Mouse (Mus musculus) heart, embryonic 16.5 days (tissue): Measurements from ENCODE around the gene Lmo7. TPM values are rescaled to one million over a fixed set of nuclear protein-coding genes. Genes with fewer than 3 reads are reported as not detected.

Source experiments
- ATAC-seq: fragments of 200-750 bp; cut with Nextera tagmentation; replicated peaks from 2 replicates; pipeline ENCODE4 v1.8.0; 2017; ENCODE audit warnings: moderate number of reproducible peaks; ENCODE audit not compliant: insufficient read depth, low FRiP score; ENCODE audit errors: extremely low read depth
- H3K27ac ChIP-seq: fragments of 300-500 bp; sonication (generic); 2 replicates; pipeline ENCODE4 v1.5.1; 2014; ENCODE audit warnings: mild to moderate bottlenecking, low read length, control low read depth, moderate library complexity
- H3K27me3 ChIP-seq: fragments of 300-500 bp; sonication (generic); 2 replicates; pipeline ENCODE4 v1.6.1; 2014; ENCODE audit warnings: low read length, mixed read lengths; ENCODE audit not compliant: control insufficient read depth, insufficient read depth
- H3K36me3 ChIP-seq: fragments of 300-500 bp; sonication (generic); 2 replicates; pipeline ENCODE4 v1.6.1; 2014; ENCODE audit not compliant: control insufficient read depth, insufficient read depth
- H3K4me1 ChIP-seq: fragments of 300-500 bp; sonication (generic); 2 replicates; pipeline ENCODE4 v1.6.1; 2014; ENCODE audit warnings: low read length, mixed read lengths; ENCODE audit not compliant: control insufficient read depth, insufficient read depth
- H3K4me2 ChIP-seq: fragments of 300-500 bp; sonication (generic); 2 replicates; pipeline ENCODE4 v1.6.1; 2014; ENCODE audit warnings: low read depth, mild to moderate bottlenecking, control low read depth, low read length
- H3K4me3 ChIP-seq: fragments of 300-500 bp; sonication (generic); 2 replicates; pipeline ENCODE4 v1.5.1; 2014; ENCODE audit warnings: mild to moderate bottlenecking, control low read depth, low read length
- H3K9ac ChIP-seq: fragments of 300-500 bp; sonication (generic); 2 replicates; pipeline ENCODE4 v1.6.1; 2014; ENCODE audit warnings: low read length, control low read depth
- H3K9me3 ChIP-seq: fragments of 300-500 bp; sonication (generic); replicated peaks from 2 replicates; pipeline ENCODE4 v1.6.1; 2016; ENCODE audit warnings: low read length; ENCODE audit not compliant: control insufficient read depth
- WGBS: fragments of 180-500 bp; shearing (Covaris S2); extraction: QIAGEN DNeasy Blood & Tissue Kit; methylation state at CpG from one replicate; pipeline ENCODE4 v1.1.7; 2014; 5-methylcytosine and 5-hydroxymethylcytosine counted together
- polyA plus RNA-seq: library from polyadenylated mRNA; unstranded; fragments of >200 nt; fragmentation: Nextera tagmentation; extraction: Ambion mirVana; gene quantifications from 2 replicates; pipeline ENCODE4 v1.2.1, GENCODE M21; 2015

The Lmo7 gene
- polyA plus RNA-seq, 1 experiment from 2014 or later = 272 TPM

GRCm38 (mm10) chr14:101946711-101947516 is 217.2 kb downstream of the Lmo7 start:
- Histone ChIP-seq H3K9ac (no peak overlapping the region), H3K4me3 (no peak overlapping the region), H3K27me3 (no peaks in the 10 kb centered on the region), H3K4me1 (peaks cover 4% of the 10 kb centered on the region; the same call in 1 of the 2 replicates), H3K27ac (no peak overlapping the region), H3K36me3 (no peaks in the 10 kb centered on the region), H3K9me3 (no peaks in the 10 kb centered on the region), H3K4me2 (0 out of 2 replicates have a peak overlapping the region, but pooled peaks have one; percentile 4)
- no peak for ATAC-seq
- 47% methylated on average over 21 of the region's 21 CpGs for WGBS

GRCm38 (mm10) chr14:101949114-101949513 is 219.4 kb downstream of the Lmo7 start:
- Histone ChIP-seq H3K36me3 (no peaks in the 10 kb centered on the region), H3K4me3 (no peak overlapping the region), H3K27ac (no peak overlapping the region), H3K4me2 (no peak overlapping the region), H3K9ac (no peak overlapping the region), H3K27me3 (no peaks in the 10 kb centered on the region), H3K9me3 (no peaks in the 10 kb centered on the region), H3K4me1 (no peaks in the 10 kb centered on the region)
- ATAC-seq = no peak
- 50% methylated on average over 2 of the region's 2 CpGs for WGBS

GRCm38 (mm10) chr14:101951107-101951506 is 221.3 kb downstream of the Lmo7 start:
- Histone ChIP-seq H3K36me3 (no peaks in the 10 kb centered on the region), H3K4me1 (no peaks in the 10 kb centered on the region), H3K4me2 (no peak overlapping the region), H3K4me3 (no peak overlapping the region), H3K9ac (no peak overlapping the region), H3K27ac (no peak overlapping the region), H3K27me3 (no peaks in the 10 kb centered on the region), H3K9me3 (no peaks in the 10 kb centered on the region)
- 82% methylated on average over 6 of the region's 6 CpGs for WGBS
- no peak for ATAC-seq

GRCm38 (mm10) chr14:101953793-101954468 is 224.2 kb downstream of the Lmo7 start:
- H3K36me3 ChIP-seq = no peaks in the 10 kb centered on the region
- no peak overlapping the region for H3K4me2 ChIP-seq
- no peak overlapping the region for H3K9ac ChIP-seq
- no peak overlapping the region for H3K27ac ChIP-seq
- no peaks in the 10 kb centered on the region for H3K9me3 ChIP-seq
- WGBS = 76% methylated on average over 9 of the region's 9 CpGs
- no peaks in the 10 kb centered on the region for H3K4me1 ChIP-seq
- H3K27me3 ChIP-seq = no peaks in the 10 kb centered on the region
- no peak overlapping the region for H3K4me3 ChIP-seq
- ATAC-seq = no peak

GRCm38 (mm10) chr14:101964381-101964780 is 234.6 kb downstream of the Lmo7 start:
- Histone ChIP-seq H3K27me3 (no peaks in the 10 kb centered on the region), H3K9me3 (no peaks in the 10 kb centered on the region), H3K27ac (no peak overlapping the region), H3K36me3 (no peaks in the 10 kb centered on the region), H3K4me1 (no peaks in the 10 kb centered on the region), H3K4me2 (no peak overlapping the region), H3K4me3 (no peak overlapping the region), H3K9ac (no peak overlapping the region)
- 70% methylated on average over 6 of the region's 6 CpGs for WGBS
- ATAC-seq = no peak

GRCm38 (mm10) chr14:101964956-101965355 is 235.2 kb downstream of the Lmo7 start:
- no peaks in the 10 kb centered on the region for H3K36me3 ChIP-seq
- H3K4me1 ChIP-seq = no peaks in the 10 kb centered on the region
- H3K9ac ChIP-seq = no peak overlapping the region
- H3K27me3 ChIP-seq = no peaks in the 10 kb centered on the region
- no peak overlapping the region for H3K4me2 ChIP-seq
- H3K4me3 ChIP-seq = no peak overlapping the region
- no peaks in the 10 kb centered on the region for H3K9me3 ChIP-seq
- H3K27ac ChIP-seq = no peak overlapping the region
- ATAC-seq = no peak
- 63% methylated on average over 1 of the region's 1 CpGs for WGBS

- no peak for ATAC-seq
- 89% methylated on average over 1 of the region's 1 CpGs for WGBS
- H3K4me3 ChIP-seq = no peak overlapping the region
- no peak overlapping the region for H3K4me2 ChIP-seq
- no peak overlapping the region for H3K27ac ChIP-seq
- no peaks in the 10 kb centered on the region for H3K27me3 ChIP-seq
- no peaks in the 10 kb centered on the region for H3K9me3 ChIP-seq
- no peaks in the 10 kb centered on the region for H3K36me3 ChIP-seq
- H3K9ac ChIP-seq = no peak overlapping the region
- H3K4me1 ChIP-seq = no peaks in the 10 kb centered on the region
Measured at GRCm38 (mm10) chr14:101972764-101973163, 243.0 kb downstream of the Lmo7 start.

GRCm38 (mm10) chr14:101973171-101973570 is 243.4 kb downstream of the Lmo7 start:
- Histone ChIP-seq H3K4me3 (no peak overlapping the region), H3K4me2 (no peak overlapping the region), H3K4me1 (no peaks in the 10 kb centered on the region), H3K27me3 (no peaks in the 10 kb centered on the region), H3K9me3 (no peaks in the 10 kb centered on the region), H3K9ac (no peak overlapping the region), H3K27ac (no peak overlapping the region), H3K36me3 (no peaks in the 10 kb centered on the region)
- WGBS = 58% methylated on average over 6 of the region's 6 CpGs
- no peak for ATAC-seq

GRCm38 (mm10) chr14:101976021-101976685 is 246.4 kb downstream of the Lmo7 start:
- 88% methylated on average over 11 of the region's 11 CpGs for WGBS
- Histone ChIP-seq H3K4me2 (no peak overlapping the region), H3K4me1 (no peaks in the 10 kb centered on the region), H3K36me3 (no peaks in the 10 kb centered on the region), H3K4me3 (no peak overlapping the region), H3K9ac (no peak overlapping the region), H3K27me3 (no peaks in the 10 kb centered on the region), H3K27ac (no peak overlapping the region), H3K9me3 (no peaks in the 10 kb centered on the region)
- ATAC-seq = no peak
